ENCODE assay signal across 11 mouse cellular contexts in genomic region chr19:37795552-37796343, GRCm38 (mm10).
DNase-seq lines count a peak whose midpoint lies in the region; ATAC-seq lines count a peak whose summit lies in the region.
"Had no signal": no experiment of that assay in that cellular context is flagged by ENCODE, and none has a peak within 500 bp of the region (broad histone marks: within the 10 kb centered on the region; RNA-seq: fewer than 3 reads in every experiment).

No protein-coding gene starts in this region.

- no peak overlapping the region for H3K27ac ChIP-seq in embryonic facial prominence, embryonic 14.5 days (replicated peaks; ENCODE audit: low read depth, low read length)
- no peak overlapping the region for H3K27ac ChIP-seq in embryonic facial prominence, embryonic 10.5 days (replicated peaks)
- H3K27ac ChIP-seq in hindbrain, embryonic 11.5 days (ENCODE audit: low read depth, low read length), result no peak overlapping the region
- H3K27ac ChIP-seq: limb, embryonic 15.5 days had no signal

- no peak overlapping the region for H3K9ac ChIP-seq in embryonic facial prominence, embryonic 14.5 days (ENCODE audit: low read depth, low read length)
- no peak overlapping the region for H3K9ac ChIP-seq in hindbrain, embryonic 11.5 days (ENCODE audit: low read depth, low read length)
- H3K9ac ChIP-seq: limb, embryonic 15.5 days had no signal

- peak; percentile 55 for ATAC-seq in embryonic facial prominence, embryonic 14.5 days (ENCODE audit: low read depth)
- ATAC-seq in hindbrain, embryonic 11.5 days (ENCODE audit: low FRiP score), result no peak

- peak; percentile 73 for DNase-seq in embryonic facial prominence, embryonic 14.5 days (ENCODE audit: low spot score)
- DNase-seq in embryonic facial prominence, embryonic 10.5 days (ENCODE audit: low spot score), result no peak
- peak; percentile 54 for DNase-seq in right cerebral cortex, postnatal 4 days
- no peak for DNase-seq in right cerebral cortex, adult 18-20 months
- peak; percentile 23 to 37 for DNase-seq in gastrocnemius, postnatal 4 days (ENCODE audit: low spot score in 2 of 2)
- DNase-seq in skeletal muscle tissue, adult 2 months (ENCODE audit: low read depth, low spot score), result peak; percentile 39
- no peak for DNase-seq in layer of hippocampus, adult 8-10 months (ENCODE audit: low spot score in 2 of 2)
- DNase-seq in hindbrain, embryonic 11.5 days (ENCODE audit: low spot score), result no peak
- DNase-seq: cerebellum, adult 9-10 months had no signal

- no peaks in the 10 kb centered on the region for H3K36me3 ChIP-seq in embryonic facial prominence, embryonic 14.5 days (ENCODE audit: control insufficient read depth, insufficient read depth, low read length)
- H3K36me3 ChIP-seq in embryonic facial prominence, embryonic 10.5 days (replicated peaks), result no peaks in the 10 kb centered on the region
- H3K36me3 ChIP-seq in hindbrain, embryonic 11.5 days (ENCODE audit: control insufficient read depth, insufficient read depth, low read length), result no peaks in the 10 kb centered on the region
- H3K36me3 ChIP-seq: limb, embryonic 15.5 days had no signal

- H3K9me3 ChIP-seq in embryonic facial prominence, embryonic 14.5 days (ENCODE audit: control insufficient read depth, low read length), result no peaks in the 10 kb centered on the region
- no peaks in the 10 kb centered on the region for H3K9me3 ChIP-seq in embryonic facial prominence, embryonic 10.5 days
- H3K9me3 ChIP-seq in hindbrain, embryonic 11.5 days (ENCODE audit: control insufficient read depth, low read length), result no peaks in the 10 kb centered on the region
- H3K9me3 ChIP-seq: limb, embryonic 15.5 days had no signal

- no peaks in the 10 kb centered on the region for H3K27me3 ChIP-seq in embryonic facial prominence, embryonic 14.5 days (replicated peaks; ENCODE audit: control insufficient read depth, insufficient read depth, low read length)
- H3K27me3 ChIP-seq in embryonic facial prominence, embryonic 10.5 days (replicated peaks; ENCODE audit: low read depth, poor library complexity, severe bottlenecking), result no peaks in the 10 kb centered on the region
- peaks cover 3% of the 10 kb centered on the region; the same call in 1 of the 2 replicates for H3K27me3 ChIP-seq in hindbrain, embryonic 11.5 days (ENCODE audit: control insufficient read depth, insufficient read depth, low read length)
- H3K27me3 ChIP-seq: CH12.LX; limb, embryonic 15.5 days had no signal

- WGBS in embryonic facial prominence, embryonic 14.5 days, result 78% methylated on average over 18 of the region's 18 CpGs
- WGBS in embryonic facial prominence, embryonic 10.5 days, result 90% methylated on average over 18 of the region's 18 CpGs
- WGBS in hindbrain, embryonic 11.5 days, result 91% methylated on average over 18 of the region's 18 CpGs

- H3K4me2 ChIP-seq in embryonic facial prominence, embryonic 14.5 days (ENCODE audit: low read depth, low read length), result no peak overlapping the region
- H3K4me2 ChIP-seq in hindbrain, embryonic 11.5 days (replicated peaks; ENCODE audit: low read depth, low read length), result no peak overlapping the region
- H3K4me2 ChIP-seq: limb, embryonic 15.5 days had no signal

- H3K4me1 ChIP-seq in embryonic facial prominence, embryonic 14.5 days (ENCODE audit: control insufficient read depth, insufficient read depth, low read length), result no peaks in the 10 kb centered on the region
- H3K4me1 ChIP-seq in embryonic facial prominence, embryonic 10.5 days, result peaks cover 7% of the 10 kb centered on the region
- no peaks in the 10 kb centered on the region for H3K4me1 ChIP-seq in hindbrain, embryonic 11.5 days (replicated peaks; ENCODE audit: control insufficient read depth, insufficient read depth, low read length)

- H3K4me3 ChIP-seq in embryonic facial prominence, embryonic 14.5 days (ENCODE audit: low read depth, low read length), result no peak overlapping the region
- no peak overlapping the region for H3K4me3 ChIP-seq in embryonic facial prominence, embryonic 10.5 days
- no peak overlapping the region for H3K4me3 ChIP-seq in hindbrain, embryonic 11.5 days (ENCODE audit: low read depth, low read length)
- H3K4me3 ChIP-seq: limb, embryonic 15.5 days had no signal

Comparison
In these comparisons a context has a peak if more than half of its experiments do, and no peak if none do; other contexts are left out.
1. DNase-seq: peak in embryonic facial prominence, embryonic 14.5 days (single experiment), right cerebral cortex, postnatal 4 days (single experiment), gastrocnemius, postnatal 4 days (2 of 2) and skeletal muscle tissue, adult 2 months (single experiment); none in embryonic facial prominence, embryonic 10.5 days (single experiment), right cerebral cortex, adult 18-20 months (single experiment), layer of hippocampus, adult 8-10 months (0 of 2) and hindbrain, embryonic 11.5 days (single experiment).